Mouse (Mus musculus) midbrain, embryonic 12.5 days (tissue): ENCODE data around the gene Speer4c. TPM values are rescaled to one million over a fixed set of nuclear protein-coding genes. Genes with fewer than 3 reads are reported as not detected.
A peak's percentile ranks its signal among the peaks of the same experiment; 100 is the strongest.
"Not testable (repeated sequence)": the region's sequence is repeated elsewhere in the genome, so short reads cannot be mapped to it uniquely, and the experiment has no call there.

Experiments used
- ATAC-seq: fragments of 200-750 bp; cut with Nextera tagmentation; 2 replicates; pipeline ENCODE4 v1.8.0; 2017; ENCODE audit warnings: low read depth, moderate TSS enrichment, moderate library complexity; ENCODE audit not compliant: low FRiP score
- H3K27ac ChIP-seq: fragments of 300-500 bp; sonication (generic); replicated peaks from 2 replicates; pipeline ENCODE4 v1.5.1; 2016; ENCODE audit warnings: mild to moderate bottlenecking
- H3K27me3 ChIP-seq: fragments of 300-500 bp; sonication (generic); 2 replicates; pipeline ENCODE4 v1.6.1; 2016; ENCODE audit warnings: mild to moderate bottlenecking
- H3K36me3 ChIP-seq: fragments of 300-500 bp; sonication (generic); 2 replicates; pipeline ENCODE4 v1.6.1; 2016
- H3K4me1 ChIP-seq: fragments of 300-500 bp; sonication (generic); 2 replicates; pipeline ENCODE4 v1.6.1; 2016
- H3K4me2 ChIP-seq: fragments of 300-500 bp; sonication (generic); replicated peaks from 2 replicates; pipeline ENCODE4 v1.6.1; 2016; ENCODE audit warnings: mild to moderate bottlenecking, moderate library complexity
- H3K4me3 ChIP-seq: fragments of 300-500 bp; sonication (generic); 2 replicates; pipeline ENCODE4 v1.5.1; 2016; ENCODE audit warnings: mild to moderate bottlenecking
- H3K9ac ChIP-seq: fragments of 300-500 bp; sonication (generic); replicated peaks from 2 replicates; pipeline ENCODE4 v1.6.1; 2016; ENCODE audit warnings: mild to moderate bottlenecking, moderate library complexity
- H3K9me3 ChIP-seq: fragments of 300-500 bp; sonication (generic); 2 replicates; pipeline ENCODE4 v1.6.1; 2016; ENCODE audit warnings: mild to moderate bottlenecking
- WGBS: fragments of 180-500 bp; shearing (Covaris S2); methylation state at CpG from one replicate; pipeline ENCODE4 v1.1.7; 2016; 5-methylcytosine and 5-hydroxymethylcytosine counted together
- polyA plus RNA-seq: library from polyadenylated mRNA; unstranded; fragments of >200 nt; fragmentation: Nextera tagmentation; extraction: Ambion mirVana; gene quantifications from 2 replicates; pipeline ENCODE4 v1.2.1, GENCODE M21; 2016

The Speer4c gene
- polyA plus RNA-seq, 1 experiment from 2014 or later, result not detected

DNA sequence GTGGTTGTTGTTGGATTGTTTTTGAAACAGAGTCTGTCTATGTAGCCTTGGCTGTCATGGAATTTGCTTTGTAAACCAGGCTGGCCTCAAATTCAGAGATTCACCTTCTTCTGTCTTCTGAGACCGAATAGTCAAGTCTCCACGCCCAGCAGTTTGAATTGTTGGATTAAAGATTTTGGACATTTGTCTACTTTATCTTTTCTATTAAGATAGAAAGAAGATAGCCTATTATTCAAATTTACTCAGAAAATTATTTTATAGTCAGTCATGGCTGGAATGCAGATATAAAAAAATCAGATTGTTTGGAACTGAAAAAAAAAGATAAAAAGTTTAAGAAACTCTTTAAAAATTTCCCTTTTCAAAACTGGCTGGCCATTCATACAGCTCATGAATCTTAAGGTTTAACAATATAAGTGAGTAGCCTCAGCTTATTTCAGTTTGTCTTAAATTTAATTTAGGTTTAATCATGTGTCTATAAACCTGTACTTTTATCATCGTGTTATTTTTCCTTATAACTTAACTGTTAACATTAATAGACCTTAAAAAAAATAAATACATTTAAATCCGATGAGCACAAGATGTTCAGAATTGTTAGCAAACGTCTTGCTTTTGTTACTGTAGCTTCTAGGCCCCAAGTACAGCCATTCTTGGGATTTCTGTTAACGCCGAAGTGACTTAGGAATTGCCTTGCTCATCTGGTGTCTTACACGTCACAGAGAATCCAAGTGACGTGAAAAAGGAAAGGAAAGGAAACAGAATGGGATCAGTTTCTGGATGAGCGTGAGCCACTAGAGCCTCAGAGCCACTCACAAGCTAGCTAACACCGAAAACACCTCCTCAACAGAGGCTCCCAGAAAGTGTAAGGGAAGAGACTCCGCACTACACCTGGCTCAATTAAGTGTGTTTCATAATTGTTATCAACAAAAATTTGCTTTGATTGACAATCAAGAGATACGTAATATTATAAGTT is 33.8 kb downstream of the Speer4c start:
- not testable (repeated sequence) for H3K36me3 ChIP-seq, H3K4me2 ChIP-seq, H3K27ac ChIP-seq, H3K4me1 ChIP-seq, H3K9ac ChIP-seq, H3K4me3 ChIP-seq, H3K27me3 ChIP-seq
- H3K9me3 ChIP-seq, result peaks cover 19% of the 10 kb centered on the region
- peak; percentile 85 for ATAC-seq
- 68% methylated on average over 13 of the region's 13 CpGs for WGBS

- not testable (repeated sequence) for H3K36me3 ChIP-seq, ATAC-seq, H3K4me1 ChIP-seq, H3K27ac ChIP-seq, H3K9ac ChIP-seq, H3K4me3 ChIP-seq, H3K4me2 ChIP-seq, H3K27me3 ChIP-seq
- H3K9me3 ChIP-seq, result peaks cover 19% of the 10 kb centered on the region
- 70% methylated on average over 2 of the region's 2 CpGs for WGBS
Measured at GRCm38 (mm10) chr5:15678907-15679306, 35.2 kb downstream of the Speer4c start.

- H3K27me3 ChIP-seq, H3K9ac ChIP-seq, ATAC-seq, H3K36me3 ChIP-seq, H3K4me1 ChIP-seq, H3K4me2 ChIP-seq, H3K27ac ChIP-seq, H3K4me3 ChIP-seq: not testable (repeated sequence)
- H3K9me3 ChIP-seq, result peaks cover 26% of the 10 kb centered on the region
- 84% methylated on average over 4 of the region's 4 CpGs for WGBS
Measured at GRCm38 (mm10) chr5:15677750-15678149, 36.3 kb downstream of the Speer4c start.

DNA sequence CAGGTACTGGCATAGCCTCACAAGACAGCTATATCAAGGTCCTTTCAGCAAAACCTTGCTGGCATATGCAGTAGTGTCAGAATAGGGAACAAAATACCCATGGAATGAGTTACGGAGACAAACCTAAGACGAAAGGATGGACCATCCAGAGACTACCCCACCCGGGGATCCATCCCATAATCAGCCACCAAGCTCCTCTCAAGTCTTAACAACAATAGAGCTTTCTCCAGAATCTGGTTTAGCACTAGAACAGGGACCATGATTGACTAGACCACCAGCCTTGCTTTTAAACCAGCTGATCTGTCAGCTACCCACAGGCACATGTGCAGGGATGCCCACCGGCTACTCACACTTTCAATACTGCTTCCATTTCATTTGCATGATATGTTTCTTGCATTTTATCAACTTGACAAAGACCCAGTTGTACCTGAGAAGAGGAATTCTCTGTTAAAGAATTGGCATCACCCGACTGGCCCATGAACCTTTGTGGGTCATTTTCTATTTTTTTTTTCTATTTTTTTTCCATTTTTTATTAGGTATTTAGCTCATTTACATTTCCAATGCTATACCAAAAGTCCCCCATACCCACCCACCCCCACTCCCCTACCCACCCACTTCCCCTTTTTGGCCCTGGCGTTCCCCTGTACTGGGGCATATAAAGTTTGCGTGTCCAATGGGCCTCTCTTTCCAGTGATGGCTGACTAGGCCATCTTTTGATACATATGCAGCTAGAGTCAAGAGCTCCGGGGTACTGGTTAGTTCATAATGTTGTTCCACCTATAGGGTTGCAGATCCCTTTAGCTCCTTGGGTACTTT is 39.4 kb downstream of the Speer4c start:
- not testable (repeated sequence) for H3K36me3 ChIP-seq, H3K27me3 ChIP-seq, H3K4me3 ChIP-seq, H3K4me1 ChIP-seq, H3K4me2 ChIP-seq, H3K9ac ChIP-seq, H3K27ac ChIP-seq
- 85% methylated on average over 5 of the region's 8 CpGs for WGBS
- peak; percentile 71 for ATAC-seq
- peaks cover 23% of the 10 kb centered on the region for H3K9me3 ChIP-seq

- H3K27ac ChIP-seq, H3K36me3 ChIP-seq: not testable (repeated sequence)
- 85% methylated on average over 2 of the region's 2 CpGs for WGBS
Measured at GRCm38 (mm10) chr5:15673989-15674388, 40.1 kb downstream of the Speer4c start.

GRCm38 (mm10) chr5:15670789-15671188 is 43.3 kb downstream of the Speer4c start:
- not testable (repeated sequence) for H3K4me2 ChIP-seq, H3K27me3 ChIP-seq, H3K27ac ChIP-seq, H3K9ac ChIP-seq, H3K4me1 ChIP-seq, H3K4me3 ChIP-seq, H3K36me3 ChIP-seq
- 88% methylated on average over 10 of the region's 18 CpGs for WGBS
- H3K9me3 ChIP-seq, result peaks cover 15% of the 10 kb centered on the region
- peak; percentile 12; the same call in 1 of the 2 replicates for ATAC-seq

More at GRCm38 (mm10) chr5:15673989-15674388, 40.1 kb downstream of the Speer4c start:
- not testable (repeated sequence) for H3K4me3 ChIP-seq, H3K4me1 ChIP-seq, H3K9ac ChIP-seq, H3K4me2 ChIP-seq, H3K27me3 ChIP-seq
- peaks cover 20% of the 10 kb centered on the region for H3K9me3 ChIP-seq
- 0 out of 2 replicates have a peak, but pooled peaks have one; percentile 38 for ATAC-seq

DNA sequence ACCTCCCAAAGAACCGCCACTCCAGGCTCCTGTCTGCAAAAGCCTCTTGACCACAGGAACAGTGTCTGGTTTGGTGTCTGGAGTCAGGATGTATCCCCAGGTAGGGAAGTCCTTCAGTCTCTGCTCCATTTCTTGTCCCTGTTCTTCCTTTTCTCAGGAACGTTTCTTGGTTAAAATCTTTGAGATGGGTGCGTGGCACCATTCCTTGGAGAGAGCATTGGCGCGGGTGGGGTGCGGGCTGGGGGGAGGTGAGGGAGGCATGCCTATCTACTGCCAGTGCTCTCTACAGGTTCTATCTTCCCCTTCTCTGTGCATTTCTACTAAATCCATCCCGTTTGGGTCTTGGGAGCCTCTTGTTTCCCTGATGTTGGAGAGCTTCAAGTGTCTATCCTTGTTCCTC is 50.2 kb downstream of the Speer4c start:
- not testable (repeated sequence) for H3K9ac ChIP-seq, H3K27me3 ChIP-seq, H3K36me3 ChIP-seq, H3K27ac ChIP-seq, H3K4me1 ChIP-seq, H3K9me3 ChIP-seq, H3K4me3 ChIP-seq, H3K4me2 ChIP-seq, ATAC-seq
- WGBS, result 75% methylated on average over 7 of the region's 7 CpGs

Other genes starting within 250 kb of the Speer4c start
- not detected in 2 replicates for gene Gm21149, start 237.7 kb downstream of the Speer4c start, polyA plus RNA-seq
- gene Gm21190, start 185.0 kb downstream of the Speer4c start, polyA plus RNA-seq, result not detected in 2 replicates
- gene Gm21083, start 136.9 kb downstream of the Speer4c start, polyA plus RNA-seq, result not detected in 2 replicates
- not detected in 2 replicates for gene Speer4d, start 95.2 kb downstream of the Speer4c start, polyA plus RNA-seq
- gene 4930572O03Rik, start 57.2 kb downstream of the Speer4c start, polyA plus RNA-seq, result not detected in 2 replicates
- gene Cacna2d1, start 220.4 kb upstream of the Speer4c start, polyA plus RNA-seq, result 38.6 and 43.1 TPM in 2 replicates